In the genomic region with DNA sequence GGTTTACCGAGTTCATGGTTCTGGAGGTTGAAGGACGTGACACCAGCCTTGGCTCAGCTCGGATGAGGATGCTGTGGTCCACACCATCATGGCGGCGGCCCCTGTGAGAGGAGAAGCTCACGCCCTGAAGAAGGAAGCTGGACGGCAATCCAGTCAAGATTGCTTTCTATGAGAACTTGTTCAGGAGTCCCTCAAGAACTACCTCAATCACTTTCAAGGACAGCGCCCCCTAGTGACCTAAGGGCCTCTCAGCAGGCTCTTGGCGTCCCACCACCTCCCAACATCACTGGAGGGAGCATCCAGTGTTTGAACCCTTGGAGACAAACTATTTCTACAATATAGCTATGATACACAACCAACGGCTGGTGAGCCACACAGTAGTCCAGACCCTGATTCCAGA, we compare ENCODE assay signal across 16 mouse cellular contexts. TPM values are rescaled to one million over a fixed set of nuclear protein-coding genes. Genes with fewer than 3 reads are reported as not detected.
DNase-seq lines count a peak whose midpoint lies in the region; ATAC-seq and TF ChIP-seq lines count a peak whose summit lies in the region.
"Had no signal": no experiment of that assay in that cellular context is flagged by ENCODE, and none has a peak within 500 bp of the region (broad histone marks: within the 10 kb centered on the region; RNA-seq: fewer than 3 reads in every experiment).

No protein-coding gene starts in this region.

- ATAC-seq in hindbrain, postnatal 0 days = no peak
- ATAC-seq in midbrain, postnatal 0 days (ENCODE audit: low FRiP score) = no peak
- ATAC-seq: forebrain, embryonic 13.5 days had no signal

- H3K4me3 ChIP-seq in hindbrain, postnatal 0 days (ENCODE audit: low read length) = no peak overlapping the region
- H3K4me3 ChIP-seq in hindbrain, embryonic 10.5 days = no peak overlapping the region
- no peak overlapping the region for H3K4me3 ChIP-seq in midbrain, postnatal 0 days (ENCODE audit: low read depth, low read length)
- no peak overlapping the region for H3K4me3 ChIP-seq in midbrain, embryonic 10.5 days
- H3K4me3 ChIP-seq: embryonic facial prominence, embryonic 15.5 days; forebrain, embryonic 13.5 days; hindbrain, embryonic 15.5 days; liver, embryonic 13.5 days; neural tube, embryonic 13.5 days had no signal

- no peak overlapping the region for H3K9ac ChIP-seq in hindbrain, postnatal 0 days (replicated peaks; ENCODE audit: low read length)
- no peak overlapping the region for H3K9ac ChIP-seq in midbrain, postnatal 0 days (replicated peaks; ENCODE audit: low read length, poor library complexity, severe bottlenecking)
- H3K9ac ChIP-seq: embryonic facial prominence, embryonic 15.5 days; forebrain, embryonic 13.5 days; hindbrain, embryonic 15.5 days; liver, embryonic 13.5 days; neural tube, embryonic 13.5 days had no signal

- H3K4me2 ChIP-seq in hindbrain, postnatal 0 days (ENCODE audit: low read depth, low read length) = no peak overlapping the region
- no peak overlapping the region for H3K4me2 ChIP-seq in midbrain, postnatal 0 days (ENCODE audit: low read depth, low read length, poor library complexity, severe bottlenecking)
- H3K4me2 ChIP-seq: embryonic facial prominence, embryonic 15.5 days; forebrain, embryonic 13.5 days; heart, embryonic 11.5 days; hindbrain, embryonic 15.5 days; liver, embryonic 13.5 days; neural tube, embryonic 13.5 days had no signal

- WGBS in hindbrain, postnatal 0 days = 84% methylated on average over 10 of the region's 10 CpGs
- 84% methylated on average over 10 of the region's 10 CpGs for WGBS in hindbrain, embryonic 10.5 days
- WGBS in midbrain, postnatal 0 days = 79% methylated on average over 10 of the region's 10 CpGs
- WGBS in midbrain, embryonic 10.5 days = 83% methylated on average over 10 of the region's 10 CpGs

- peak; percentile 36; the same call in 1 of the 2 replicates for TF ChIP-seq CTCF in hindbrain, postnatal 0 days (IDR thresholded peaks at IDR 0.05; ENCODE audit: low read depth)
- peak; percentile 28; the same call in 1 of the 2 replicates for TF ChIP-seq CTCF in midbrain, postnatal 0 days (IDR thresholded peaks at IDR 0.05)

- no peaks in the 10 kb centered on the region for H3K9me3 ChIP-seq in hindbrain, postnatal 0 days (ENCODE audit: low read length)
- peaks cover 7% of the 10 kb centered on the region for H3K9me3 ChIP-seq in hindbrain, embryonic 10.5 days
- peaks cover 3% of the 10 kb centered on the region; the same call in 1 of the 2 replicates for H3K9me3 ChIP-seq in midbrain, postnatal 0 days (ENCODE audit: low read length)
- H3K9me3 ChIP-seq in midbrain, embryonic 10.5 days (replicated peaks) = no peaks in the 10 kb centered on the region; the same call in 1 of the 2 replicates
- H3K9me3 ChIP-seq: hindbrain, embryonic 15.5 days; liver, embryonic 13.5 days had no signal

- H3K27ac ChIP-seq in hindbrain, postnatal 0 days = no peak overlapping the region
- H3K27ac ChIP-seq in hindbrain, embryonic 10.5 days = no peak overlapping the region
- H3K27ac ChIP-seq in midbrain, postnatal 0 days (ENCODE audit: low read depth, low read length) = no peak overlapping the region
- no peak overlapping the region for H3K27ac ChIP-seq in midbrain, embryonic 10.5 days (replicated peaks)
- H3K27ac ChIP-seq: embryonic facial prominence, embryonic 15.5 days; forebrain, embryonic 13.5 days; hindbrain, embryonic 15.5 days; liver, embryonic 13.5 days; neural tube, embryonic 13.5 days had no signal

- H3K27me3 ChIP-seq in hindbrain, postnatal 0 days (ENCODE audit: insufficient read depth, low read length) = no peaks in the 10 kb centered on the region
- no peaks in the 10 kb centered on the region for H3K27me3 ChIP-seq in hindbrain, embryonic 10.5 days (ENCODE audit: insufficient read depth, poor library complexity, severe bottlenecking)
- no peaks in the 10 kb centered on the region for H3K27me3 ChIP-seq in midbrain, postnatal 0 days (ENCODE audit: insufficient read depth, low read length)
- no peaks in the 10 kb centered on the region for H3K27me3 ChIP-seq in midbrain, embryonic 10.5 days (ENCODE audit: low read depth, poor library complexity, severe bottlenecking)
- H3K27me3 ChIP-seq: embryonic facial prominence, embryonic 15.5 days; forebrain, embryonic 13.5 days; hindbrain, embryonic 15.5 days; liver, embryonic 13.5 days; neural tube, embryonic 13.5 days had no signal

- no peaks in the 10 kb centered on the region for H3K4me1 ChIP-seq in hindbrain, postnatal 0 days (ENCODE audit: insufficient read depth, low read length)
- H3K4me1 ChIP-seq in hindbrain, embryonic 10.5 days (replicated peaks) = no peaks in the 10 kb centered on the region
- H3K4me1 ChIP-seq in midbrain, postnatal 0 days (ENCODE audit: insufficient read depth, low read length) = no peaks in the 10 kb centered on the region
- no peaks in the 10 kb centered on the region for H3K4me1 ChIP-seq in midbrain, embryonic 10.5 days
- H3K4me1 ChIP-seq: embryonic facial prominence, embryonic 15.5 days; liver, embryonic 13.5 days had no signal

- no peaks in the 10 kb centered on the region for H3K36me3 ChIP-seq in hindbrain, postnatal 0 days (ENCODE audit: insufficient read depth, low read length)
- H3K36me3 ChIP-seq in hindbrain, embryonic 10.5 days = no peaks in the 10 kb centered on the region
- H3K36me3 ChIP-seq in midbrain, postnatal 0 days (ENCODE audit: insufficient read depth, low read length) = no peaks in the 10 kb centered on the region
- no peaks in the 10 kb centered on the region for H3K36me3 ChIP-seq in midbrain, embryonic 10.5 days
- H3K36me3 ChIP-seq: embryonic facial prominence, embryonic 15.5 days; hindbrain, embryonic 15.5 days; liver, embryonic 13.5 days; neural tube, embryonic 13.5 days had no signal

- DNase-seq in cerebellum, adult 8-10 months = peak; percentile 11
- no peak for DNase-seq in cerebellum, adult 9-11 months
- DNase-seq in hindbrain, postnatal 0 days (ENCODE audit: low spot score) = no peak
- no peak for DNase-seq in hindbrain, embryonic 10.5 days (ENCODE audit: low spot score)
- DNase-seq in midbrain, postnatal 0 days (ENCODE audit: low spot score) = no peak
- no peak for DNase-seq in midbrain, embryonic 10.5 days (ENCODE audit: low spot score)
- peak; percentile 20 for DNase-seq in induced T-regulatory cell, adult 2 months (ENCODE audit: low read depth)
- DNase-seq in spleen, postnatal 4 days (ENCODE audit: low spot score in 2 of 2) = no peak
- DNase-seq: B cell, adult 2 months; liver, embryonic 13.5 days; thymus, adult 2 months had no signal

RNA-seq across cellular contexts. Expression of gene Lrrn2, which starts 36.5 kb away (rescaled TPM):
- 48.3 and 51.0 TPM in 2 replicates for total RNA-seq in hindbrain, postnatal 0 days (2014; rRNA removed)
- 60.0 and 64.7 TPM in 2 replicates for polyA plus RNA-seq in hindbrain, postnatal 0 days (2015; fragmentation: Nextera tagmentation; extraction: Ambion mirVana)
- 7.3 and 10.4 TPM in 2 replicates for polyA plus RNA-seq in hindbrain, embryonic 10.5 days (2016; fragmentation: Nextera tagmentation; extraction: Ambion mirVana)
- 44.6 and 48.9 TPM in 2 replicates for total RNA-seq in midbrain, postnatal 0 days (2014; rRNA removed)
- polyA plus RNA-seq in midbrain, postnatal 0 days (2015; fragmentation: Nextera tagmentation; extraction: Ambion mirVana) = 74.4 and 76.6 TPM in 2 replicates
- 7.6 and 10.2 TPM in 2 replicates for polyA plus RNA-seq in midbrain, embryonic 10.5 days (2016; fragmentation: Nextera tagmentation; extraction: Ambion mirVana)

Comparison
In these comparisons a context has a peak if more than half of its experiments do, and no peak if none do; other contexts are left out.
1. DNase-seq: peak in cerebellum, adult 8-10 months (single experiment) and induced T-regulatory cell, adult 2 months (single experiment); none in cerebellum, adult 9-11 months (single experiment), hindbrain, postnatal 0 days (single experiment), hindbrain, embryonic 10.5 days (single experiment), midbrain, postnatal 0 days (single experiment), midbrain, embryonic 10.5 days (single experiment) and spleen, postnatal 4 days (0 of 2).